ENCODE assay signal across 9 mouse cellular contexts in genomic region chr8:94908847-94909246, GRCm38 (mm10). TPM values are rescaled to one million over a fixed set of nuclear protein-coding genes. Genes with fewer than 3 reads are reported as not detected.
DNase-seq lines count a peak whose midpoint lies in the region; ATAC-seq and TF ChIP-seq lines count a peak whose summit lies in the region.
"Had no signal": no experiment of that assay in that cellular context is flagged by ENCODE, and none has a peak within 500 bp of the region (broad histone marks: within the 10 kb centered on the region; RNA-seq: fewer than 3 reads in every experiment).

No protein-coding gene starts in this region.

- ATAC-seq in kidney, embryonic 14.5 days (ENCODE audit: low FRiP score, low TSS enrichment) = no peak
- ATAC-seq in erythroid progenitor cell, adult 5-6 weeks (replicated peaks; ENCODE audit: low FRiP score, poor library complexity, severe bottlenecking) = peak; percentile 85
- ATAC-seq in midbrain, postnatal 0 days (ENCODE audit: low FRiP score) = no peak

- TF ChIP-seq CTCF in midbrain, postnatal 0 days (IDR thresholded peaks at IDR 0.05) = peak; percentile 87
- TF ChIP-seq CTCF in testis, adult 2 months (IDR thresholded peaks at IDR 0.05; ENCODE audit: control insufficient read depth, insufficient read depth, insufficient replicate concordance, low read depth, low read length) = peak; percentile 84; the same call in 1 of the 2 replicates

- H3K27me3 ChIP-seq in kidney, embryonic 14.5 days (ENCODE audit: control insufficient read depth, insufficient read depth, low read length) = peaks cover 12% of the 10 kb centered on the region
- peaks cover 14% of the 10 kb centered on the region for H3K27me3 ChIP-seq in midbrain, postnatal 0 days (ENCODE audit: insufficient read depth, low read length)
- H3K27me3 ChIP-seq in testis, adult 2 months (ENCODE audit: control insufficient read depth, insufficient read depth, low read length) = no peaks in the 10 kb centered on the region

- intact Hi-C loops in left cerebral cortex, postnatal 25 days (cut with DNase I) = loop anchor here (1.0 to 2.0 kb wide), 2 partner anchors 35 to 86 kb away; no protein-coding TSS in a partner anchor

- no peak overlapping the region for H3K4me3 ChIP-seq in kidney, embryonic 14.5 days (ENCODE audit: low read length)
- no peak overlapping the region for H3K4me3 ChIP-seq in midbrain, postnatal 0 days (ENCODE audit: low read depth, low read length)
- H3K4me3 ChIP-seq in testis, adult 2 months (ENCODE audit: control insufficient read depth, low read depth, low read length) = no peak overlapping the region
- H3K4me3 ChIP-seq: embryonic facial prominence, embryonic 12.5 days had no signal

- H3K4me2 ChIP-seq in kidney, embryonic 14.5 days (replicated peaks; ENCODE audit: low read depth, low read length) = no peak overlapping the region
- H3K4me2 ChIP-seq in midbrain, postnatal 0 days (ENCODE audit: low read depth, low read length, poor library complexity, severe bottlenecking) = no peak overlapping the region
- H3K4me2 ChIP-seq: embryonic facial prominence, embryonic 12.5 days had no signal

- no peak overlapping the region for H3K9ac ChIP-seq in kidney, embryonic 14.5 days (ENCODE audit: low read depth, low read length)
- no peak overlapping the region for H3K9ac ChIP-seq in midbrain, postnatal 0 days (replicated peaks; ENCODE audit: low read length, poor library complexity, severe bottlenecking)
- H3K9ac ChIP-seq: embryonic facial prominence, embryonic 12.5 days had no signal

- TF ChIP-seq POLR2A in testis, adult 2 months (IDR thresholded peaks at IDR 0.05; ENCODE audit: control insufficient read depth, low read depth, low read length) = no peak

- no peaks in the 10 kb centered on the region for H3K9me3 ChIP-seq in kidney, embryonic 14.5 days (ENCODE audit: control insufficient read depth, low read length)
- no peaks in the 10 kb centered on the region for H3K9me3 ChIP-seq in midbrain, postnatal 0 days (ENCODE audit: low read length)
- H3K9me3 ChIP-seq: embryonic facial prominence, embryonic 12.5 days had no signal

- peaks cover 22% of the 10 kb centered on the region for H3K4me1 ChIP-seq in kidney, embryonic 14.5 days (ENCODE audit: control insufficient read depth, insufficient read depth, low read length)
- H3K4me1 ChIP-seq in midbrain, postnatal 0 days (ENCODE audit: insufficient read depth, low read length) = no peaks in the 10 kb centered on the region
- H3K4me1 ChIP-seq in testis, adult 2 months (ENCODE audit: control insufficient read depth, insufficient read depth, low read length) = peaks cover 11% of the 10 kb centered on the region

- WGBS in kidney, embryonic 14.5 days = 6% methylated on average over 4 of the region's 4 CpGs
- 17% methylated on average over 4 of the region's 4 CpGs for WGBS in midbrain, postnatal 0 days

- no peak overlapping the region for H3K27ac ChIP-seq in kidney, embryonic 14.5 days (ENCODE audit: low read depth, low read length)
- H3K27ac ChIP-seq in midbrain, postnatal 0 days (ENCODE audit: low read depth, low read length) = no peak overlapping the region
- no peak overlapping the region for H3K27ac ChIP-seq in testis, adult 2 months (ENCODE audit: control insufficient read depth, insufficient read depth, low read depth, low read length)
- H3K27ac ChIP-seq: embryonic facial prominence, embryonic 12.5 days had no signal

- peaks cover 61% of the 10 kb centered on the region for H3K36me3 ChIP-seq in kidney, embryonic 14.5 days (ENCODE audit: control insufficient read depth, insufficient read depth, low read length)
- no peaks in the 10 kb centered on the region for H3K36me3 ChIP-seq in midbrain, postnatal 0 days (ENCODE audit: insufficient read depth, low read length)
- no peaks in the 10 kb centered on the region for H3K36me3 ChIP-seq in testis, adult 2 months (ENCODE audit: control insufficient read depth, insufficient read depth, low read length)

- peak; percentile 80 for DNase-seq in kidney, adult 11 months
- peak; percentile 85 for DNase-seq in brain, adult 2 months (ENCODE audit: low read depth, low spot score)
- peak; percentile 77 for DNase-seq in hindlimb bud, embryonic 11.5 days (ENCODE audit: extremely low spot score, low read depth, low spot score)
- peak; percentile 65 to 69 for DNase-seq in left cerebral cortex, postnatal 25 days (ENCODE audit: low spot score in 2 of 2)
- peak; percentile 87 for DNase-seq in midbrain, postnatal 0 days (ENCODE audit: low spot score)

RNA-seq across cellular contexts. Expression of gene Ccdc102a, which starts 9.1 kb away (rescaled TPM):
- polyA plus RNA-seq in kidney, embryonic 14.5 days (2014; fragmentation: Nextera tagmentation; extraction: Ambion mirVana) = 24.2 and 29.4 TPM in 2 replicates
- total RNA-seq in erythroid progenitor cell, adult 5-6 weeks (2015; ENCODE audit: low replicate concordance) = not detected in 2 replicates
- total RNA-seq in erythroid progenitor cell, adult 5-6 weeks (2017; ENCODE audit: low replicate concordance) = 0.15 and 0.51 TPM in 2 replicates
- 1 to 10 TPM; 1.5 to 1.7 TPM for total RNA-seq in left cerebral cortex, postnatal 25 days (2021)
- total RNA-seq in midbrain, postnatal 0 days (2014; rRNA removed) = 5.4 and 6.1 TPM in 2 replicates
- 3.6 and 3.7 TPM in 2 replicates for polyA plus RNA-seq in midbrain, postnatal 0 days (2015; fragmentation: Nextera tagmentation; extraction: Ambion mirVana)
- polyA plus RNA-seq in testis, adult 2 months (2012; rRNA removed) = 0.59 and 2.1 TPM in 2 replicates

RNA-seq across cellular contexts. Expression of gene Adgrg5, which starts 14.6 kb away (rescaled TPM):
- not detected in 2 replicates for polyA plus RNA-seq in kidney, embryonic 14.5 days (2014; fragmentation: Nextera tagmentation; extraction: Ambion mirVana)
- not detected in 2 replicates for total RNA-seq in erythroid progenitor cell, adult 5-6 weeks (2015; ENCODE audit: low replicate concordance)
- 0.39 TPM in 1 of 2 replicates, not detected in the other for total RNA-seq in erythroid progenitor cell, adult 5-6 weeks (2017; ENCODE audit: low replicate concordance)
- total RNA-seq in left cerebral cortex, postnatal 25 days (2021) = not detected
- total RNA-seq in midbrain, postnatal 0 days (2014; rRNA removed) = not detected in 2 replicates
- polyA plus RNA-seq in midbrain, postnatal 0 days (2015; fragmentation: Nextera tagmentation; extraction: Ambion mirVana) = 0.17 and 0.21 TPM in 2 replicates
- 0.15 and 0.26 TPM in 2 replicates for polyA plus RNA-seq in testis, adult 2 months (2012; rRNA removed)

RNA-seq across cellular contexts. Expression of gene Dok4, which starts 32.7 kb away (rescaled TPM):
- 14.6 and 20.6 TPM in 2 replicates for polyA plus RNA-seq in kidney, embryonic 14.5 days (2014; fragmentation: Nextera tagmentation; extraction: Ambion mirVana)
- 12.2 and 13.0 TPM in 2 replicates for total RNA-seq in erythroid progenitor cell, adult 5-6 weeks (2015; ENCODE audit: low replicate concordance)
- total RNA-seq in erythroid progenitor cell, adult 5-6 weeks (2017; ENCODE audit: low replicate concordance) = 11.0 and 12.8 TPM in 2 replicates
- 10 to 100 TPM; 23.2 to 25.6 TPM for total RNA-seq in left cerebral cortex, postnatal 25 days (2021)
- total RNA-seq in midbrain, postnatal 0 days (2014; rRNA removed) = 154 and 155 TPM in 2 replicates
- 95.0 and 104 TPM in 2 replicates for polyA plus RNA-seq in midbrain, postnatal 0 days (2015; fragmentation: Nextera tagmentation; extraction: Ambion mirVana)
- polyA plus RNA-seq in testis, adult 2 months (2012; rRNA removed) = 1.5 and 1.6 TPM in 2 replicates

RNA-seq across cellular contexts. Expression of gene Polr2c, which starts 51.6 kb away (rescaled TPM):
- 183 and 185 TPM in 2 replicates for polyA plus RNA-seq in kidney, embryonic 14.5 days (2014; fragmentation: Nextera tagmentation; extraction: Ambion mirVana)
- total RNA-seq in erythroid progenitor cell, adult 5-6 weeks (2015; ENCODE audit: low replicate concordance) = 34.0 and 42.2 TPM in 2 replicates
- 17.5 and 40.3 TPM in 2 replicates for total RNA-seq in erythroid progenitor cell, adult 5-6 weeks (2017; ENCODE audit: low replicate concordance)
- total RNA-seq in left cerebral cortex, postnatal 25 days (2021) = 10 to 100 TPM; 67.4 to 76.6 TPM
- total RNA-seq in midbrain, postnatal 0 days (2014; rRNA removed) = 62.5 and 70.5 TPM in 2 replicates
- 93.3 and 101 TPM in 2 replicates for polyA plus RNA-seq in midbrain, postnatal 0 days (2015; fragmentation: Nextera tagmentation; extraction: Ambion mirVana)
- polyA plus RNA-seq in testis, adult 2 months (2012; rRNA removed) = 54.8 and 58.9 TPM in 2 replicates
